Mouse (Mus musculus): ENCODE measurements around the gene Wfdc21. TPM values are rescaled to one million over a fixed set of nuclear protein-coding genes. Genes with fewer than 3 reads are reported as not detected.

Wfdc21 gene
- total and polyA plus RNA-seq, 3 experiments: not detected

DNA sequence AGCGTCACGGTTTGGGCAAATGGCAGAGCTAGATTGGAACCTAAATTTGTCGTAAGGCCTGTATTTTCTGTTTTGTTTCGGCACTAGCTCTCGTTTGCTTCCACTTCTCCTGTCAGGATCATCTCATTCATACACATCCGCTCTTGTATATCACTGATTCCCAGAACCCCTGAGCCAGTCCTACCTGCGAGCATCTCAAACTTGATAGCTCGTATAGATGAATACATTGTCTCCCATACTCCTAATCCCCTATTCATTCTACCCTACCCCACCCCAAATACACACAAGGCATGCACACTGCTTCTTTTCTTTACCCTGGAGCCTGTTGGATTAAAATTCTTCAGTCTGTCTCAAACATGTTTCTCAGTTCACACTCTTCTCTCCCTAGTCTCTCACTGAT is 7.5 kb downstream of the Wfdc21 start:
- Histone ChIP-seq H3K4me3 (ENCODE audit: control insufficient read depth in 1 of 2, insufficient read depth in 1 of 2, low read depth in 2 of 2, low read length in 2 of 2) (peak overlapping the region; percentile 72 to 96), H3K27me3 (ENCODE audit: control insufficient read depth in 1 of 2, insufficient read depth in 2 of 2, low read length in 2 of 2) (peaks cover 0 to 1% of the 10 kb centered on the region in 2 experiments; a peak in 1 of 4 replicates), H3K9ac (ENCODE audit: control insufficient read depth, low read depth, low read length, poor library complexity, severe bottlenecking) (peak overlapping the region; percentile 88), H3K9me3 (replicated peaks; ENCODE audit: insufficient read depth, low read length) (no peaks in the 10 kb centered on the region), H3K4me1 (ENCODE audit: control insufficient read depth in 1 of 2, insufficient read depth in 2 of 2, low read length in 2 of 2) (peaks cover 0 to 6% of the 10 kb centered on the region in 2 experiments; a peak in 1 of 4 replicates), H3K79me2 (ENCODE audit: control insufficient read depth, insufficient read depth, low read length, poor library complexity) (peaks cover 13% of the 10 kb centered on the region), H3K36me3 (ENCODE audit: control insufficient read depth in 1 of 2, insufficient read depth in 2 of 2, low read length in 2 of 2) (peaks cover 3 to 6% of the 10 kb centered on the region in 2 experiments), H3K27ac (ENCODE audit: control insufficient read depth, low read depth, low read length) (peak overlapping the region; percentile 75)
- TF ChIP-seq GATA1 (IDR thresholded peaks at IDR 0.05; ENCODE audit: low read depth, low read length): no peak
- TF ChIP-seq CHD2 (IDR thresholded peaks at IDR 0.05; ENCODE audit: low read length): no peak
- no peak for TF ChIP-seq USF2 (IDR thresholded peaks at IDR 0.05; ENCODE audit: borderline replicate concordance in 1 of 2, insufficient read depth in 1 of 2, low read depth in 1 of 2, low read length in 2 of 2)
- TF ChIP-seq MYB (IDR thresholded peaks at IDR 0.05; ENCODE audit: low read depth, low read length): no peak
- no peak for TF ChIP-seq NRF1 (IDR thresholded peaks at IDR 0.05; ENCODE audit: insufficient read depth, low read depth, low read length, poor library complexity, severe bottlenecking)
- TF ChIP-seq ZC3H11A (IDR thresholded peaks at IDR 0.05; ENCODE audit: low read depth, low read length): no peak
- TF ChIP-seq SIN3A (IDR thresholded peaks at IDR 0.05; ENCODE audit: low read length): no peak
- TF ChIP-seq BHLHE40 (IDR thresholded peaks at IDR 0.05; ENCODE audit: borderline replicate concordance, low read depth, low read length): no peak
- TF ChIP-seq CTCF (IDR thresholded peaks at IDR 0.05 in 2 of 3, conservative IDR thresholded peaks at IDR 0.05 in 1 of 3; ENCODE audit: control insufficient read depth in 1 of 3, insufficient read depth in 1 of 3, low read depth in 2 of 3, low read length in 3 of 3, poor library complexity in 1 of 3, severe bottlenecking in 1 of 3): no peak
- TF ChIP-seq ZMIZ1 (IDR thresholded peaks at IDR 0.05; ENCODE audit: low read depth, low read length): no peak
- DNase-seq (ENCODE audit: low read depth, low spot score): no peak

DNA sequence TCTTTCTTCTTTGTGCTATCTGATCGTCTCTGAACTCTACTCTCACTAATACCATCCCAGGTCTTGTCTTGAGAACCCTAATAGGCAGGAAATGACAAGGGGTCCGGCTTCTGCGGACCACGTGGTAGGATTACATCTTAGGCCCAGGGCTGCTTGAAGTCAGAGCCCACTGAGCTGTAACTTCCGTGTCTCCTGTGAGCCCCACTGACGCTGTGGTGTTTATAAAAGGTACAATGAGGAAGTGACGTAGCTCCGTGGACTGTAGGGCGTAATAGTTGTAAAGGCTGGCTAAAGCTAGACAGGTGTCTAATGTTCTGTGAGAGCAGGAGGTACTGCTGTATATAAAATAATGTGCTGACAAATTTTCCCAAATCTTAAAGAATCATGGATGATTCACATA is 20.6 kb downstream of the Wfdc21 start:
- Histone ChIP-seq H3K4me3 (ENCODE audit: control insufficient read depth in 1 of 2, insufficient read depth in 1 of 2, low read depth in 2 of 2, low read length in 2 of 2) (no peak overlapping the region), H3K9ac (ENCODE audit: control insufficient read depth, low read depth, low read length, poor library complexity, severe bottlenecking) (no peak overlapping the region), H3K9me3 (replicated peaks; ENCODE audit: insufficient read depth, low read length) (no peaks in the 10 kb centered on the region), H3K4me1 (ENCODE audit: control insufficient read depth in 1 of 2, insufficient read depth in 2 of 2, low read length in 2 of 2) (no peaks in the 10 kb centered on the region), H3K36me3 (ENCODE audit: control insufficient read depth in 1 of 2, insufficient read depth in 2 of 2, low read length in 2 of 2) (peaks cover 0 to 10% of the 10 kb centered on the region in 2 experiments; a peak in 2 of 4 replicates), H3K79me2 (ENCODE audit: control insufficient read depth, insufficient read depth, low read length, poor library complexity) (no peaks in the 10 kb centered on the region), H3K27ac (ENCODE audit: control insufficient read depth, low read depth, low read length) (no peak overlapping the region), H3K27me3 (ENCODE audit: control insufficient read depth in 1 of 2, insufficient read depth in 2 of 2, low read length in 2 of 2) (no peaks in the 10 kb centered on the region)
- TF ChIP-seq E2F4 (IDR thresholded peaks at IDR 0.05; ENCODE audit: borderline replicate concordance, low read depth, low read length) (no peak), CHD2 (IDR thresholded peaks at IDR 0.05; ENCODE audit: low read length) (no peak), CTCF (IDR thresholded peaks at IDR 0.05 in 2 of 3, conservative IDR thresholded peaks at IDR 0.05 in 1 of 3; ENCODE audit: control insufficient read depth in 1 of 3, insufficient read depth in 1 of 3, low read depth in 2 of 3, low read length in 3 of 3, poor library complexity in 1 of 3, severe bottlenecking in 1 of 3) (no peak), ETS1 (IDR thresholded peaks at IDR 0.05; ENCODE audit: low read depth, low read length) (no peak), SMC3 (IDR thresholded peaks at IDR 0.05; ENCODE audit: low read depth, low read length) (no peak), TBP (IDR thresholded peaks at IDR 0.05; ENCODE audit: low read depth, low read length) (no peak), ZC3H11A (IDR thresholded peaks at IDR 0.05; ENCODE audit: low read depth, low read length) (no peak), MAZ (IDR thresholded peaks at IDR 0.05; ENCODE audit: low read depth, low read length) (no peak), NRF1 (IDR thresholded peaks at IDR 0.05; ENCODE audit: insufficient read depth, low read depth, low read length, poor library complexity, severe bottlenecking) (no peak), ELF1 (IDR thresholded peaks at IDR 0.05; ENCODE audit: low read depth, low read length) (no peak), GATA1 (IDR thresholded peaks at IDR 0.05; ENCODE audit: low read depth, low read length) (no peak), NELFE (IDR thresholded peaks at IDR 0.05; ENCODE audit: low read depth, low read length) (no peak), ZMIZ1 (IDR thresholded peaks at IDR 0.05; ENCODE audit: low read depth, low read length) (no peak)
- DNase-seq (ENCODE audit: low read depth, low spot score): no peak

Measured in MEL (cell line).